Mouse (Mus musculus) hindbrain, postnatal 0 days (tissue): Measurements from ENCODE around the gene Lamp5. TPM values are rescaled to one million over a fixed set of nuclear protein-coding genes. Genes with fewer than 3 reads are reported as not detected.

Experiments used
- ATAC-seq: fragments of 200-750 bp; cut with Nextera tagmentation; 2 replicates; pipeline ENCODE4 v1.8.0; 2017; ENCODE audit warnings: mild to moderate bottlenecking, moderate TSS enrichment, moderate library complexity
- DNase-seq: peaks from one replicate; pipeline ENCODE4 v3.0.0-alpha.2; 2015; ENCODE audit warnings: low spot score
- H3K27ac ChIP-seq: fragments of 300-500 bp; sonication (generic); 2 replicates; pipeline ENCODE4 v1.5.1; 2014; ENCODE audit warnings: mild to moderate bottlenecking
- H3K27me3 ChIP-seq: fragments of 300-500 bp; sonication (generic); 2 replicates; pipeline ENCODE4 v1.6.1; 2014; ENCODE audit warnings: low read length, mixed read lengths; ENCODE audit not compliant: insufficient read depth
- H3K36me3 ChIP-seq: fragments of 300-500 bp; sonication (generic); 2 replicates; pipeline ENCODE4 v1.6.1; 2014; ENCODE audit warnings: low read length, mixed read lengths; ENCODE audit not compliant: insufficient read depth
- H3K4me1 ChIP-seq: fragments of 300-500 bp; sonication (generic); 2 replicates; pipeline ENCODE4 v1.6.1; 2014; ENCODE audit warnings: antibody characterized with exemption, low read length, mixed read lengths; ENCODE audit not compliant: insufficient read depth
- H3K4me2 ChIP-seq: fragments of 300-500 bp; sonication (generic); 2 replicates; pipeline ENCODE4 v1.6.1; 2014; ENCODE audit warnings: low read depth, mild to moderate bottlenecking, low read length, moderate library complexity, mixed read lengths
- H3K4me3 ChIP-seq: fragments of 300-500 bp; sonication (generic); 2 replicates; pipeline ENCODE4 v1.5.1; 2014; ENCODE audit warnings: low read length
- H3K9ac ChIP-seq: fragments of 300-500 bp; sonication (generic); replicated peaks from 2 replicates; pipeline ENCODE4 v1.6.1; 2014; ENCODE audit warnings: mild to moderate bottlenecking, low read length, moderate library complexity, mixed read lengths
- H3K9me3 ChIP-seq: fragments of 300-500 bp; sonication (generic); 2 replicates; pipeline ENCODE4 v1.6.1; 2016; ENCODE audit warnings: low read length, mixed read lengths
- CTCF ChIP-seq: IDR thresholded peaks from 2 replicates; pipeline ENCODE4 v1.5.1; 2016; ENCODE audit warnings: antibody characterized with exemption, control low read depth, low read depth
- WGBS: fragments of 180-500 bp; shearing (Covaris S2); extraction: QIAGEN DNeasy Blood & Tissue Kit; methylation state at CpG from one replicate; pipeline ENCODE4 v1.1.7; 2014; 5-methylcytosine and 5-hydroxymethylcytosine counted together
- polyA plus RNA-seq: library from polyadenylated mRNA; unstranded; fragments of >200 nt; fragmentation: Nextera tagmentation; extraction: Ambion mirVana; gene quantifications from 2 replicates; pipeline ENCODE4 v1.2.1, GENCODE M21; 2015
- total RNA-seq: library from RNA; depleted of rRNA; stranded (reverse); fragments of >200 nt; gene quantifications from 2 replicates; pipeline ENCODE4 v1.2.3, GENCODE M21; 2014

Lamp5 gene
- total and polyA plus RNA-seq, 2 experiments from 2014 or later: 56.4 to 145 TPM

GRCm38 (mm10) chr2:136108124-136109037 is 56.3 kb downstream of the Lamp5 start:
- H3K27ac ChIP-seq: peak overlapping the region; percentile 89
- H3K9ac ChIP-seq: 0 out of 2 replicates have a peak overlapping the region, but pooled peaks have one; percentile 31
- TF ChIP-seq CTCF: peak; percentile 31
- H3K4me2 ChIP-seq: peak overlapping the region; percentile 14; the same call in 1 of the 2 replicates
- peak; percentile 92 for ATAC-seq
- no peaks in the 10 kb centered on the region for H3K27me3 ChIP-seq
- no peaks in the 10 kb centered on the region for H3K9me3 ChIP-seq
- no peak overlapping the region for H3K4me3 ChIP-seq
- peak; percentile 85 for DNase-seq
- peaks cover 24% of the 10 kb centered on the region for H3K4me1 ChIP-seq
- no peaks in the 10 kb centered on the region for H3K36me3 ChIP-seq
- WGBS: 9% methylated on average over 6 of the region's 6 CpGs

- Histone ChIP-seq H3K36me3 (no peaks in the 10 kb centered on the region), H3K4me1 (peaks cover 24% of the 10 kb centered on the region), H3K4me2 (0 out of 2 replicates have a peak overlapping the region, but pooled peaks have one; percentile 14), H3K9ac (0 out of 2 replicates have a peak overlapping the region, but pooled peaks have one; percentile 18), H3K27me3 (no peaks in the 10 kb centered on the region), H3K27ac (peak overlapping the region; percentile 89), H3K4me3 (no peak overlapping the region), H3K9me3 (no peaks in the 10 kb centered on the region)
- WGBS: 4% methylated on average over 2 of the region's 2 CpGs
- peak; percentile 57; the same call in 1 of the 2 replicates for ATAC-seq
- DNase-seq: no peak
- no peak for TF ChIP-seq CTCF
These were observed 57.0 kb downstream of the Lamp5 start for GRCm38 (mm10) chr2:136109038-136109363.

DNA sequence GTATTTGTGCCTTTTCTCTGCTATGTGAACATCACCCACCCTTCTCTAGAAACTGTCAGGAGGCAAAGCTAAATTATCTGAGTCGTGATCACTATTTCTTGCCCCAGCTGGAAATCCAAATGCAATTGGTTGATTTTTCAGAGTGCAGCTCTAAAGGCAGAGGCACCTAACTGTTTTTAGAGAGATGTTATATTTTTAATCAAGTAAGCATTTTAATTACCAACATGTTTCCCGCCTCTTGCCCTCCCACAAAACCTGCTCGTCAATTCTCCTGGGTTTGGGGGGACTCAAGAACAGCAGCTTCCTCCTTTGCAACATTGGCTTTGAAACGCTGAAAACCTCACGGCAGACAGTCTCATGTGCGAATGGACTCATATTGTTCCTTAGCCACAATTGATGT is 61.3 kb downstream of the Lamp5 start:
- Histone ChIP-seq H3K27me3 (no peaks in the 10 kb centered on the region), H3K4me3 (no peak overlapping the region), H3K27ac (no peak overlapping the region), H3K9ac (no peak overlapping the region), H3K4me2 (no peak overlapping the region), H3K36me3 (no peaks in the 10 kb centered on the region), H3K4me1 (peaks cover 18% of the 10 kb centered on the region), H3K9me3 (no peaks in the 10 kb centered on the region)
- DNase-seq (no peak), ATAC-seq (no peak)
- no peak for TF ChIP-seq CTCF
- WGBS: 56% methylated on average over 6 of the region's 6 CpGs

DNA sequence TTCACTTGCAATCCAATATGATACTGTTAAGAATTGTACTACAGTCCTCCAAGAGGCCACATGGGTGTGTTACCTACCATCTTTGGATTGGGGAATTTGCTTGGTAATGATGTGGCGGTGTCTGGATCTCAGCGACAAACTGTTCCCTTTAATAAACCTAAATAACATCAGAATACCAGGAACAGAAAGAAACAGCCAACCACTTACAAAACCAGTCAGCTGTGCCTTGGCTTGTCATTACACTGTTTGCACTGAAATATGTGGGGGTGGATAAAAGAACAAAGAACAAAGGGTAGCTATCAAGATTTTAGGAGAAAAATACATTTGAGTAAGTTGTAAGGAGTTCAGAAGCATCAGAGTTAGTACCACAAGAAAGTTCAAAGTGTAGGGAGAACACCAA is 66.0 kb downstream of the Lamp5 start:
- no peak for TF ChIP-seq CTCF
- no peak for ATAC-seq

More for the DNA sequence above, 66.0 kb downstream of the Lamp5 start:
- H3K4me2 ChIP-seq: no peak overlapping the region
- DNase-seq: no peak
- 90% methylated on average over 2 of the region's 2 CpGs for WGBS
- H3K4me1 ChIP-seq: no peaks in the 10 kb centered on the region
- no peak overlapping the region for H3K27ac ChIP-seq
- no peaks in the 10 kb centered on the region for H3K27me3 ChIP-seq
- no peaks in the 10 kb centered on the region for H3K9me3 ChIP-seq
- H3K4me3 ChIP-seq: no peak overlapping the region
- no peak overlapping the region for H3K9ac ChIP-seq
- H3K36me3 ChIP-seq: no peaks in the 10 kb centered on the region
